Mouse (Mus musculus): ENCODE results near the gene Timm10. TPM values are rescaled to one million over a fixed set of nuclear protein-coding genes. Genes with fewer than 3 reads are reported as not detected.

Timm10 gene
- total and polyA plus RNA-seq, 3 experiments, result 129 to 193 TPM; not detected in 1

- H3K27ac ChIP-seq (ENCODE audit: control insufficient read depth, low read depth, low read length), result peak within 1 kb of the TSS; percentile 66
- H3K4me3 ChIP-seq (ENCODE audit: control insufficient read depth in 1 of 2, insufficient read depth in 1 of 2, low read depth in 2 of 2, low read length in 2 of 2), result peak within 1 kb of the TSS; percentile 72 to 86
- no peaks in the 10 kb centered on the region for H3K79me2 ChIP-seq (ENCODE audit: control insufficient read depth, insufficient read depth, low read length, poor library complexity)
- H3K36me3 ChIP-seq (ENCODE audit: control insufficient read depth in 1 of 2, insufficient read depth in 2 of 2, low read length in 2 of 2), result peaks cover 0 to 5% of the 10 kb centered on the region in 2 experiments; a peak in 2 of 4 replicates
- peaks cover 0 to 19% of the 10 kb centered on the region in 2 experiments for H3K4me1 ChIP-seq (ENCODE audit: control insufficient read depth in 1 of 2, insufficient read depth in 2 of 2, low read length in 2 of 2)
- peak; percentile 91 for DNase-seq (ENCODE audit: low read depth, low spot score)
- no peaks in the 10 kb centered on the region for H3K9me3 ChIP-seq (replicated peaks; ENCODE audit: insufficient read depth, low read length)
- H3K9ac ChIP-seq (ENCODE audit: control insufficient read depth, low read depth, low read length, poor library complexity, severe bottlenecking), result peak within 1 kb of the TSS; percentile 71
- H3K27me3 ChIP-seq (ENCODE audit: control insufficient read depth in 1 of 2, insufficient read depth in 2 of 2, low read length in 2 of 2), result no peaks in the 10 kb centered on the region
- TF ChIP-seq POLR2AphosphoS2 (IDR thresholded peaks at IDR 0.05; ENCODE audit: low read length) (no peak), ZNF384 (IDR thresholded peaks at IDR 0.05; ENCODE audit: low read depth, low read length) (no peak), RAD21 (IDR thresholded peaks at IDR 0.05; ENCODE audit: low read depth, low read length) (no peak), ELF1 (IDR thresholded peaks at IDR 0.05; ENCODE audit: low read depth, low read length) (no peak), KAT2A (conservative IDR thresholded peaks at IDR 0.05; ENCODE audit: low read depth, low read length) (no peak), E2F4 (IDR thresholded peaks at IDR 0.05; ENCODE audit: borderline replicate concordance, low read depth, low read length) (no peak), USF2 (IDR thresholded peaks at IDR 0.05; ENCODE audit: borderline replicate concordance in 1 of 2, insufficient read depth in 1 of 2, low read depth in 1 of 2, low read length in 2 of 2) (no peak), ZC3H11A (IDR thresholded peaks at IDR 0.05; ENCODE audit: low read depth, low read length) (no peak), JUND (IDR thresholded peaks at IDR 0.05; ENCODE audit: low read depth, low read length) (no peak), RCOR1 (IDR thresholded peaks at IDR 0.05; ENCODE audit: low read depth, low read length) (no peak), CTCF (IDR thresholded peaks at IDR 0.05 in 2 of 3, conservative IDR thresholded peaks at IDR 0.05 in 1 of 3; ENCODE audit: control insufficient read depth in 1 of 3, insufficient read depth in 1 of 3, low read depth in 2 of 3, low read length in 3 of 3, poor library complexity in 1 of 3, severe bottlenecking in 1 of 3) (no peak), MXI1 (IDR thresholded peaks at IDR 0.05; ENCODE audit: low read depth, low read length) (peak; percentile 50; the same call in 1 of the 2 replicates), MAFK (IDR thresholded peaks at IDR 0.05; ENCODE audit: borderline replicate concordance, low read depth, low read length) (no peak), GABPA (IDR thresholded peaks at IDR 0.05; ENCODE audit: low read depth, low read length) (no peak), ZKSCAN1 (IDR thresholded peaks at IDR 0.05; ENCODE audit: low read depth, low read length) (no peak), CHD1 (IDR thresholded peaks at IDR 0.05; ENCODE audit: low read depth, low read length) (no peak), TAL1 (IDR thresholded peaks at IDR 0.05; ENCODE audit: low read length) (peak; percentile 79), NELFE (IDR thresholded peaks at IDR 0.05; ENCODE audit: low read depth, low read length) (peak; percentile 4; the same call in 1 of the 2 replicates), BHLHE40 (IDR thresholded peaks at IDR 0.05; ENCODE audit: borderline replicate concordance, low read depth, low read length) (no peak), MEF2A (IDR thresholded peaks at IDR 0.05; ENCODE audit: extremely low read depth, insufficient replicate concordance, low read depth, low read length, poor library complexity, severe bottlenecking) (no peak), EP300 (IDR thresholded peaks at IDR 0.05; ENCODE audit: low read depth in 1 of 2, low read length in 2 of 2) (peak; percentile 53 to 78; a peak in 3 of 4 replicates), MYB (IDR thresholded peaks at IDR 0.05; ENCODE audit: low read depth, low read length) (no peak), CHD2 (IDR thresholded peaks at IDR 0.05; ENCODE audit: low read length) (no peak), POLR2A (IDR thresholded peaks at IDR 0.05; ENCODE audit: control insufficient read depth in 1 of 2, insufficient read depth in 1 of 2, low read depth in 1 of 2, low read length in 2 of 2, poor library complexity in 1 of 2) (no peak), POLR2AphosphoS5 (IDR thresholded peaks at IDR 0.05; ENCODE audit: borderline replicate concordance, low read depth, low read length) (no peak), GATA1 (IDR thresholded peaks at IDR 0.05; ENCODE audit: low read depth, low read length) (peak; percentile 75), TCF12 (IDR thresholded peaks at IDR 0.05; ENCODE audit: low read depth, low read length) (peak; percentile 82), TBP (IDR thresholded peaks at IDR 0.05; ENCODE audit: low read depth, low read length) (no peak), ZMIZ1 (IDR thresholded peaks at IDR 0.05; ENCODE audit: low read depth, low read length) (no peak), HCFC1 (IDR thresholded peaks at IDR 0.05; ENCODE audit: low read depth, low read length) (no peak), UBTF (IDR thresholded peaks at IDR 0.05; ENCODE audit: borderline replicate concordance, insufficient read depth, low read depth, low read length) (no peak), SIN3A (IDR thresholded peaks at IDR 0.05; ENCODE audit: low read length) (peak; percentile 20; the same call in 1 of the 2 replicates), ETS1 (IDR thresholded peaks at IDR 0.05; ENCODE audit: low read depth, low read length) (peak; percentile 52), MYC (IDR thresholded peaks at IDR 0.05; ENCODE audit: low read depth, low read length) (no peak), SMC3 (IDR thresholded peaks at IDR 0.05; ENCODE audit: low read depth, low read length) (no peak), MAZ (IDR thresholded peaks at IDR 0.05; ENCODE audit: low read depth, low read length) (0 out of 2 replicates have a peak, but pooled peaks have one; percentile 24), USF1 (IDR thresholded peaks at IDR 0.05; ENCODE audit: low read depth, low read length) (no peak), NRF1 (IDR thresholded peaks at IDR 0.05; ENCODE audit: insufficient read depth, low read depth, low read length, poor library complexity, severe bottlenecking) (no peak)
Measured at GRCm38 (mm10) chr2:84798493-84798921, 28.3 kb upstream of the Timm10 start, which contains the start of gene Ube2l6. TSS of gene Ube2l6 (plus strand) at chr2:84798828.
